Mouse (Mus musculus) liver, postnatal 0 days (tissue): ENCODE measurements at regions not wholly inside any gene's neighbourhood (a gene's known extent, or its start where the extent isn't known, plus 50 kb on each side); places are given as distances from the start of the nearest gene placed in this dataset.

Experiments
- CTCF ChIP-seq: sonication (generic); IDR thresholded peaks from 2 replicates; pipeline ENCODE4 v1.5.1; 2016; ENCODE audit warnings: antibody characterized with exemption, low read depth
- EP300 ChIP-seq: IDR thresholded peaks from 2 replicates; pipeline ENCODE4 v1.6.1; 2016; ENCODE audit warnings: antibody characterized with exemption, low read depth, mild to moderate bottlenecking

DNA sequence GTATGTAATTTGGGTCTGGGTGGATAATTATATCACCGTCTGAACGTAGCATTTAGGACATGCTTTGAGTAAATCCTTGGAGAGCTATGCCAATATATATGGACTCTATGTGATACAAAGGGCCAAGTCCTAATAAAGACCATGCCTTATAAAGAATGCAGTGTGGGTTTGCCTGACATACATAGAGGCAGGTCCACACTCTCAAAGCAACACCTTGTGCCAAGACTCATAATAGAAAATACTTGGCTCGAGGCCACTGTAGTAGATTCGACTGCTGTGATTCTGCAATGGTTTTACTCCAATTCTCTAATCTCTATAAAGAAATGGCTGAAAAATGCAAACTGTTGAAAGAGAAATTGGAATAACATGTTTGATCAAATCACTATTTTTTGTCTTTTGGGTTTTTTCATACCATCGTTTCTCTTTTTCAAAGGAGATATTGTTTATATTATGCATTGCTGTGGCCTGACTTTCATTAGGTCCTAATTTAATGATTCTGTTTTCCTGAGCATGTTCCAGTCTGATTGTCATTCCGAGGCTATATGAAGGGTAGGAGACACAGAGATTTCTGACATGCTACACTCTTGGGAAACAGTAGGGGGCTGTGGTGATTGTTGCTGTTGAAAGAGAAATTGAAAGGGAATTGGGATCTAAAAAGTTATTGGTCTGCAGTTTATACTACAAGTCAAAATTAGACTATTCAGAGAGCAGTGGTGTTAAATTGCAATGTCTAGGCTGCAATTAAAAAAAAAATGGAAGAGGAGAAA, 884.7 kb downstream of the Ttll7 start:
- TF ChIP-seq CTCF, result no peak
- no peak for TF ChIP-seq EP300
